In genomic region chr11:36152226-36152625, GRCm38 (mm10) we compare ENCODE assay signal across 8 mouse cellular contexts.
DNase-seq lines count a peak whose midpoint lies in the region; ATAC-seq and TF ChIP-seq lines count a peak whose summit lies in the region.

No protein-coding gene starts in this region.

- no peaks in the 10 kb centered on the region for H3K36me3 ChIP-seq in lung, embryonic 15.5 days
- no peaks in the 10 kb centered on the region for H3K36me3 ChIP-seq in forebrain, embryonic 10.5 days (replicated peaks)
- no peaks in the 10 kb centered on the region for H3K36me3 ChIP-seq in limb, embryonic 14.5 days (ENCODE audit: control insufficient read depth, insufficient read depth, low read length)

- TF ChIP-seq POLR2A in lung, adult 2 months (IDR thresholded peaks at IDR 0.05; ENCODE audit: borderline replicate concordance, extremely low read depth, low read depth, low read length): no peak
- no peak for TF ChIP-seq POLR2A in limb, embryonic 14.5 days (IDR thresholded peaks at IDR 0.05; ENCODE audit: borderline replicate concordance, extremely low read depth, insufficient read depth, insufficient read length)

- 0 out of 2 replicates have a peak, but pooled peaks cover 5% of the 10 kb centered on the region for H3K4me1 ChIP-seq in lung, embryonic 15.5 days
- H3K4me1 ChIP-seq in lung, adult 2 months (ENCODE audit: control insufficient read depth, insufficient read depth, low read length): no peaks in the 10 kb centered on the region
- peaks cover 23% of the 10 kb centered on the region for H3K4me1 ChIP-seq in forebrain, embryonic 10.5 days
- no peaks in the 10 kb centered on the region for H3K4me1 ChIP-seq in limb, embryonic 14.5 days (ENCODE audit: control insufficient read depth, insufficient read depth, low read length)

- intact Hi-C loops in gastrocnemius, postnatal 36 days (cut with DNase I): no loop called here

- H3K9me3 ChIP-seq in lung, embryonic 15.5 days: no peaks in the 10 kb centered on the region
- no peaks in the 10 kb centered on the region; the same call in 1 of the 2 replicates for H3K9me3 ChIP-seq in forebrain, embryonic 10.5 days
- no peaks in the 10 kb centered on the region for H3K9me3 ChIP-seq in limb, embryonic 14.5 days (ENCODE audit: control insufficient read depth, low read length)

- 5% methylated on average over 6 of the region's 6 CpGs for WGBS in lung, embryonic 15.5 days
- WGBS in lung, adult 2 months: 4% methylated on average over 6 of the region's 6 CpGs
- WGBS in forebrain, embryonic 10.5 days: 19% methylated on average over 6 of the region's 6 CpGs
- WGBS in limb, embryonic 14.5 days: 10% methylated on average over 6 of the region's 6 CpGs

- no peak overlapping the region for H3K4me3 ChIP-seq in lung, embryonic 15.5 days
- H3K4me3 ChIP-seq in lung, adult 2 months (replicated peaks; ENCODE audit: extremely low read depth, low read depth, low read length): no peak overlapping the region
- peak overlapping the region; percentile 14; the same call in 1 of the 2 replicates for H3K4me3 ChIP-seq in forebrain, embryonic 10.5 days
- H3K4me3 ChIP-seq in limb, embryonic 14.5 days (replicated peaks; ENCODE audit: low read length): no peak overlapping the region

- no peaks in the 10 kb centered on the region; the same call in 1 of the 2 replicates for H3K27me3 ChIP-seq in lung, embryonic 15.5 days
- peaks cover 10% of the 10 kb centered on the region; the same call in 1 of the 2 replicates for H3K27me3 ChIP-seq in forebrain, embryonic 10.5 days (ENCODE audit: poor library complexity, severe bottlenecking)
- H3K27me3 ChIP-seq in limb, embryonic 14.5 days (ENCODE audit: control insufficient read depth, insufficient read depth, low read length): peaks cover 4% of the 10 kb centered on the region; the same call in 1 of the 2 replicates

- H3K9ac ChIP-seq in lung, embryonic 15.5 days: no peak overlapping the region
- no peak overlapping the region for H3K9ac ChIP-seq in limb, embryonic 14.5 days (ENCODE audit: low read depth, low read length, severe bottlenecking)

- no peak overlapping the region for H3K27ac ChIP-seq in lung, embryonic 15.5 days
- H3K27ac ChIP-seq in forebrain, embryonic 10.5 days: no peak overlapping the region
- H3K27ac ChIP-seq in limb, embryonic 14.5 days (replicated peaks; ENCODE audit: low read depth, low read length): no peak overlapping the region

- TF ChIP-seq CTCF in lung, adult 2 months (IDR thresholded peaks at IDR 0.05; ENCODE audit: insufficient read depth, low read length): no peak

- DNase-seq in lung, adult 2 months: no peak
- DNase-seq in forebrain, embryonic 10.5 days (ENCODE audit: extremely low spot score, low spot score): peak; percentile 25
- DNase-seq in limb, embryonic 14.5 days (ENCODE audit: low spot score): peak; percentile 18
- peak; percentile 59 for DNase-seq in retina, embryonic 14.5 days (ENCODE audit: low spot score)
- DNase-seq in spleen, adult 12 weeks (ENCODE audit: low spot score): no peak
- no peak for DNase-seq in gastrocnemius, postnatal 36 days
- no peak for DNase-seq in thymus, postnatal 10 days (ENCODE audit: low spot score in 2 of 2)

- 0 out of 2 replicates have a peak, but pooled peaks have one; percentile 65 for ATAC-seq in lung, embryonic 15.5 days (ENCODE audit: borderline replicate concordance, extremely low read depth, low FRiP score, low TSS enrichment)
- ATAC-seq in limb, embryonic 14.5 days (ENCODE audit: low FRiP score, low read depth): no peak

- no peak overlapping the region for H3K4me2 ChIP-seq in lung, embryonic 15.5 days
- no peak overlapping the region for H3K4me2 ChIP-seq in limb, embryonic 14.5 days (replicated peaks; ENCODE audit: low read depth, low read length, severe bottlenecking)

Comparison
In these comparisons a context has a peak if more than half of its experiments do, and no peak if none do; other contexts are left out.
1. DNase-seq: peak in forebrain, embryonic 10.5 days (single experiment), limb, embryonic 14.5 days (single experiment) and retina, embryonic 14.5 days (single experiment); none in lung, adult 2 months (single experiment), spleen, adult 12 weeks (single experiment), gastrocnemius, postnatal 36 days (0 of 2) and thymus, postnatal 10 days (0 of 2).